19 mouse cellular contexts compared by ENCODE assay signal in the genomic region with DNA sequence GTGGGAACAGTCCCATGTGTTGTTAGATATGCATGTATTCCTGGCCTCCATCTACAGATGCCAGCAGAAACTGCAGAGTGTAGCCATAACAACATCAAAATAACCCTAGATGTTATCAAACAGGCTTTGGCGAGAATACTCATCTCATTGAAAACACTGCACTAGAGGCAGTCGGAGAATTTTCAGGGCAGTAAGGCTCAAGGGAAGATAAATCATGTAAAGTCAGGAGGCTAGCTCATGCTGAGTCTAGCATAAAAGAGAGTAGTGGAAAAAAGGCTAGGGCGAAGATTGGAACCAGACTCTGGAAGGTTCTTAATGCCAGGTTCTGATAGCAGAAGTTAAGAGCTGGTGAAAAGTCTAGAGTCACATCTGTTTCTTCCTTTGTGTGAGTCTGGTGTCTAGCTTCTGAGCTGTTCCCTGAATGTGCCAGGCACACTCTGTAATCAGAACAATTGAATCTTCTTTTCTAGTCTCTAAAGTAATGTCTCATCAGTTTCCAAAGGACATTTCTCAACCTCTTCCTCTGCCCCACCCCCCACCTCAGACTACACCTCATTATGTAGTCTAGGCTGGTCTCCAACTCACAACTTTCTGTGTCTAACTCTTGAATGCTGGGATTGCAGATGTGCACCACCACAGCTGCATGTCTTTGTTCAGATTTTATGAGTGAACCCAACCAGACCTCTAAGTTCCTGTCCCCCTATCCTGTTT.
DNase-seq lines count a peak whose midpoint lies in the region; ATAC-seq and TF ChIP-seq lines count a peak whose summit lies in the region.
"Had no signal": no experiment of that assay in that cellular context is flagged by ENCODE, and none has a peak within 500 bp of the region (broad histone marks: within the 10 kb centered on the region; RNA-seq: fewer than 3 reads in every experiment).

No protein-coding gene starts in this region.

- no peak overlapping the region for H3K9ac ChIP-seq in heart, adult 2 months (ENCODE audit: low read depth, low read length)
- H3K9ac ChIP-seq in lung, embryonic 14.5 days, result no peak overlapping the region
- no peak overlapping the region for H3K9ac ChIP-seq in lung, embryonic 16.5 days (ENCODE audit: low read length)
- H3K9ac ChIP-seq: embryonic facial prominence, embryonic 13.5 days; forebrain, embryonic 13.5 days; heart, embryonic 13.5 days had no signal

- WGBS in heart, adult 2 months, result 50% methylated on average over 3 of the region's 3 CpGs
- 55% methylated on average over 3 of the region's 3 CpGs for WGBS in lung, embryonic 14.5 days
- 51% methylated on average over 3 of the region's 3 CpGs for WGBS in lung, embryonic 16.5 days

- no peak overlapping the region for H3K4me2 ChIP-seq in lung, embryonic 14.5 days
- no peak overlapping the region for H3K4me2 ChIP-seq in lung, embryonic 16.5 days (ENCODE audit: low read depth, low read length)
- H3K4me2 ChIP-seq: embryonic facial prominence, embryonic 13.5 days; forebrain, embryonic 13.5 days; heart, embryonic 13.5 days had no signal

- intact Hi-C loops in heart, adult 2 months (cut with DNase I), result no loop called here

- peak; percentile 80; the same call in 1 of the 2 replicates for ATAC-seq in lung, embryonic 14.5 days (ENCODE audit: insufficient read depth)
- peak; percentile 94 for ATAC-seq in lung, embryonic 16.5 days (ENCODE audit: low read depth)
- ATAC-seq: forebrain, embryonic 13.5 days; hindbrain, embryonic 16.5 days; inflammation-experienced regulatory T-cells, adult 6 months had no signal

- H3K36me3 ChIP-seq in heart, adult 2 months (ENCODE audit: control insufficient read depth, insufficient read depth, low read length), result no peaks in the 10 kb centered on the region
- H3K36me3 ChIP-seq in lung, embryonic 14.5 days (ENCODE audit: insufficient read depth), result no peaks in the 10 kb centered on the region
- H3K36me3 ChIP-seq in lung, embryonic 16.5 days (ENCODE audit: control insufficient read depth, insufficient read depth, low read length), result no peaks in the 10 kb centered on the region
- H3K36me3 ChIP-seq: embryonic facial prominence, embryonic 13.5 days; heart, embryonic 13.5 days had no signal

- no peaks in the 10 kb centered on the region for H3K27me3 ChIP-seq in heart, adult 2 months (ENCODE audit: control insufficient read depth, insufficient read depth, low read length)
- no peaks in the 10 kb centered on the region for H3K27me3 ChIP-seq in lung, embryonic 14.5 days (ENCODE audit: insufficient read depth, low read length)
- H3K27me3 ChIP-seq in lung, embryonic 16.5 days (ENCODE audit: control insufficient read depth, insufficient read depth, low read depth, low read length), result no peaks in the 10 kb centered on the region
- H3K27me3 ChIP-seq: embryonic facial prominence, embryonic 13.5 days; forebrain, embryonic 13.5 days; heart, embryonic 13.5 days had no signal

- H3K4me3 ChIP-seq in heart, adult 2 months, result no peak overlapping the region
- no peak overlapping the region for H3K4me3 ChIP-seq in lung, embryonic 14.5 days (ENCODE audit: low read depth, low read length)
- no peak overlapping the region for H3K4me3 ChIP-seq in lung, embryonic 16.5 days (ENCODE audit: low read length)
- H3K4me3 ChIP-seq: embryonic facial prominence, embryonic 13.5 days; forebrain, embryonic 13.5 days; heart, embryonic 13.5 days had no signal

- no peaks in the 10 kb centered on the region for H3K9me3 ChIP-seq in lung, embryonic 14.5 days (ENCODE audit: low read depth, low read length)
- H3K9me3 ChIP-seq in lung, embryonic 16.5 days (ENCODE audit: control insufficient read depth, low read length), result no peaks in the 10 kb centered on the region
- H3K9me3 ChIP-seq: embryonic facial prominence, embryonic 13.5 days; forebrain, embryonic 13.5 days; heart, embryonic 13.5 days had no signal

- no peaks in the 10 kb centered on the region for H3K4me1 ChIP-seq in heart, adult 2 months (ENCODE audit: control insufficient read depth, insufficient read depth, low read length)
- H3K4me1 ChIP-seq in lung, embryonic 14.5 days (ENCODE audit: insufficient read depth), result no peaks in the 10 kb centered on the region; the same call in 1 of the 2 replicates
- H3K4me1 ChIP-seq in lung, embryonic 16.5 days (replicated peaks; ENCODE audit: control insufficient read depth, insufficient read depth, low read length), result no peaks in the 10 kb centered on the region
- H3K4me1 ChIP-seq: embryonic facial prominence, embryonic 13.5 days; forebrain, embryonic 13.5 days; heart, embryonic 13.5 days had no signal

- no peak for TF ChIP-seq CTCF in heart, adult 2 months (IDR thresholded peaks at IDR 0.05)
- no peak for TF ChIP-seq CTCF in lung, embryonic 14.5 days (IDR thresholded peaks at IDR 0.05; ENCODE audit: low read depth)

- TF ChIP-seq POLR2A in heart, adult 2 months (IDR thresholded peaks at IDR 0.05; ENCODE audit: insufficient read depth, low read depth, low read length), result no peak

- no peak overlapping the region for H3K27ac ChIP-seq in heart, adult 2 months
- H3K27ac ChIP-seq in lung, embryonic 14.5 days (ENCODE audit: low read depth), result no peak overlapping the region
- peak overlapping the region; percentile 53; the same call in 1 of the 2 replicates for H3K27ac ChIP-seq in lung, embryonic 16.5 days (ENCODE audit: low read length)
- H3K27ac ChIP-seq: embryonic facial prominence, embryonic 13.5 days; forebrain, embryonic 13.5 days; heart, embryonic 13.5 days had no signal

- TF ChIP-seq EP300 in heart, adult 2 months (IDR thresholded peaks at IDR 0.05; ENCODE audit: insufficient read depth, low read depth, low read length), result no peak

- no peaks in the 10 kb centered on the region for H3K79me2 ChIP-seq in heart, adult 2 months (replicated peaks; ENCODE audit: control insufficient read depth, insufficient read depth, low read length)

- peak; percentile 1 to 2 for DNase-seq in heart, adult 18-20 months
- DNase-seq in heart, adult 2 months, result no peak
- DNase-seq in lung, embryonic 14.5 days, result peak; percentile 56
- DNase-seq in lung, postnatal 25 days (ENCODE audit: low spot score), result no peak
- peak; percentile 5 for DNase-seq in lung, postnatal 36 days
- no peak for DNase-seq in liver
- DNase-seq in adrenal gland, postnatal 14 days, result no peak
- DNase-seq: adrenal gland, postnatal 10 days; cerebellum, adult 11-12 months; cerebellum, adult 9-10 months; cerebellum, postnatal 25 days; gastrocnemius, postnatal 14 days; heart, postnatal 36 days had no signal

Comparison
In these comparisons a context has a peak if more than half of its experiments do, and no peak if none do; other contexts are left out.
1. DNase-seq: peak in heart, adult 18-20 months (2 of 2), lung, embryonic 14.5 days (single experiment) and lung, postnatal 36 days (single experiment); none in heart, adult 2 months (0 of 2), lung, postnatal 25 days (single experiment), liver (single experiment) and adrenal gland, postnatal 14 days (single experiment).